Mouse (Mus musculus): ENCODE data around the gene Pik3c2g.

DNA sequence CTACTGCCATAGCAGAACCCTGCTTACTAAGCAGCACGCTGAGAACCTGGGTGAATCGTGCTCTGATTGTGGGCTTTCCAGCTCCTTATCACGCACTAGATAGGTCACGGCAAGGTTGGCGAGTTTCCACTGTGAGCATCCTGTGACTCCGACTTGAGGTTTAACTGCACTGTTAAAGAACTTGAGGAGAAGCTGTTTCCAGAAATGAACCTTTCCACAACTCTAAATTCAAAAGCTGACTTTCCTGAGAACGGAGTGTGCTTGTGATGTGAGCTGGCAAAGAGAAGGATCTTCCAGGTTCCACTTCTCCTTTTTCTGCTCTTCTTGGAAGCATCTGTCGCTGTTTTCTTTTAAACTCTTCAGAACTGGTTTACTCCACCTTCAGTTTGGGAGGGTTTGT lies 170.9 kb downstream of the Pik3c2g start:
- TF ChIP-seq CTCF (conservative IDR thresholded peaks at IDR 0.05; ENCODE audit: low read length) = no peak
- no peak for TF ChIP-seq NANOG (IDR thresholded peaks at IDR 0.05; ENCODE audit: borderline replicate concordance, low read length)

All from E14TG2a.4 (cell line).